Mouse (Mus musculus) splenic B cell, adult 2 months (primary cell): Measurements from ENCODE around the gene Vav2.

Experiments used
- DNase-seq: peaks from one replicate; pipeline ENCODE4 v3.0.0-alpha.2; 2011; ENCODE audit warnings: low read depth, low spot score
- H3K27me3 ChIP-seq: 2 replicates; pipeline ENCODE4 v1.6.1; 2012; ENCODE audit warnings: mild to moderate bottlenecking, low read length, moderate library complexity, mixed read lengths; ENCODE audit not compliant: control insufficient read depth, poor library complexity, insufficient read depth, severe bottlenecking
- H3K36me3 ChIP-seq: 2 replicates; pipeline ENCODE4 v1.6.1; 2012; ENCODE audit warnings: mild to moderate bottlenecking, low read length, moderate library complexity, mixed read lengths; ENCODE audit not compliant: control insufficient read depth, poor library complexity, insufficient read depth, severe bottlenecking

Vav2 gene

GRCm38 (mm10) chr2:27426855-27427457, at the start of gene Vav2:
Gene Vav2 (minus strand): TSS chr2:27427033.
- H3K27me3 ChIP-seq = no peaks in the 10 kb centered on the region
- DNase-seq = peak; percentile 96
- H3K36me3 ChIP-seq = no peaks in the 10 kb centered on the region

- no peaks in the 10 kb centered on the region for H3K36me3 ChIP-seq
- H3K27me3 ChIP-seq = no peaks in the 10 kb centered on the region
- peak; percentile 91 for DNase-seq
These were observed 48.9 kb upstream of the Vav2 start for GRCm38 (mm10) chr2:27475495-27476302.

- Histone ChIP-seq H3K27me3 (no peaks in the 10 kb centered on the region), H3K36me3 (no peaks in the 10 kb centered on the region)
- peak; percentile 22 for DNase-seq
These were observed 48.0 kb upstream of the Vav2 start for GRCm38 (mm10) chr2:27474621-27475484.

- no peaks in the 10 kb centered on the region for H3K36me3 ChIP-seq
- no peak for DNase-seq
- H3K27me3 ChIP-seq = no peaks in the 10 kb centered on the region
These were observed 47.1 kb upstream of the Vav2 start for GRCm38 (mm10) chr2:27473911-27474310.

- peak; percentile 38 for DNase-seq
- no peaks in the 10 kb centered on the region for H3K27me3 ChIP-seq
- H3K36me3 ChIP-seq = no peaks in the 10 kb centered on the region
These were observed 46.4 kb upstream of the Vav2 start for GRCm38 (mm10) chr2:27473061-27473765.

- Histone ChIP-seq H3K27me3 (no peaks in the 10 kb centered on the region), H3K36me3 (no peaks in the 10 kb centered on the region)
- DNase-seq = no peak
These were observed 44.3 kb upstream of the Vav2 start for GRCm38 (mm10) chr2:27471170-27471584.

GRCm38 (mm10) chr2:27470535-27470934, 43.7 kb upstream of the Vav2 start:
- no peak for DNase-seq
- Histone ChIP-seq H3K36me3 (no peaks in the 10 kb centered on the region), H3K27me3 (no peaks in the 10 kb centered on the region)

GRCm38 (mm10) chr2:27469991-27470355, 43.1 kb upstream of the Vav2 start:
- DNase-seq = no peak
- Histone ChIP-seq H3K36me3 (no peaks in the 10 kb centered on the region), H3K27me3 (no peaks in the 10 kb centered on the region)

- Histone ChIP-seq H3K27me3 (no peaks in the 10 kb centered on the region), H3K36me3 (no peaks in the 10 kb centered on the region)
- DNase-seq = peak; percentile 73
These were observed 42.6 kb upstream of the Vav2 start for GRCm38 (mm10) chr2:27469292-27469990.

GRCm38 (mm10) chr2:27462901-27463300, 36.1 kb upstream of the Vav2 start:
- peaks cover 3% of the 10 kb centered on the region for H3K36me3 ChIP-seq
- no peaks in the 10 kb centered on the region for H3K27me3 ChIP-seq
- DNase-seq = no peak

- DNase-seq = no peak
- H3K27me3 ChIP-seq = no peaks in the 10 kb centered on the region
- peaks cover 3% of the 10 kb centered on the region for H3K36me3 ChIP-seq
These were observed 35.2 kb upstream of the Vav2 start for GRCm38 (mm10) chr2:27461881-27462660.

- Histone ChIP-seq H3K27me3 (no peaks in the 10 kb centered on the region), H3K36me3 (peaks cover 10% of the 10 kb centered on the region)
- DNase-seq = no peak
These were observed 33.8 kb upstream of the Vav2 start for GRCm38 (mm10) chr2:27460651-27461050.

- H3K36me3 ChIP-seq = peaks cover 10% of the 10 kb centered on the region
- H3K27me3 ChIP-seq = no peaks in the 10 kb centered on the region
- no peak for DNase-seq
These were observed 33.3 kb upstream of the Vav2 start for GRCm38 (mm10) chr2:27460163-27460562.
